Mouse (Mus musculus): ENCODE results near the gene Gm13272.
"Not testable (repeated sequence)": the region's sequence is repeated elsewhere in the genome, so short reads cannot be mapped to it uniquely, and the experiment has no call there.

DNA sequence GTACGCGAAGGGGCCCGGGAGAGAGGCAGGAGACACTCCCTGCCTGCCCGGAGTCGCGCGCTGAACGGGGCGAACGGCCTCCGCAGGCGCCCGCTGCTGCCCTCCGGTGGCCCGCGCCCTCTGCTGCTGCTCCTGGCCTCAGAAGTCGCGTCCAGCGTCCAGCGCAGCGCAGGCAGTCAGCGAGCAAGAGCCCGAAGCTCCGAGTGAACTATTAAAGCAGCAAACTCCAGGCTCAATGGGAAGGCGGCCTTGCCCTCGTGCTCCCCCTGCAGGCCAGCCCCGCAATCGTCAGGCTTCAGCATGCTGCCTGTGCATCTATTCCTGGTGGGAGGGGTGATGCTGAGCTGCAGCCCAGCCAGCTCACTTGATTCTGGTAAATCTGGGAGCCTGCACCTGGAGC, 11.6 kb downstream of the Gm13272 start, which contains the start of gene Gm13278:
- not testable (repeated sequence) for TF ChIP-seq MYOD1 (IDR thresholded peaks at IDR 0.05; ENCODE audit: control insufficient read depth in 1 of 3, insufficient read length in 2 of 3, low read depth in 2 of 3); CEBPB (IDR thresholded peaks at IDR 0.05; ENCODE audit: insufficient read depth, poor library complexity, severe bottlenecking); POLR2A (IDR thresholded peaks at IDR 0.05; ENCODE audit: insufficient read length, low read depth); MAX (IDR thresholded peaks at IDR 0.05; ENCODE audit: low read depth); MYOG (IDR thresholded peaks at IDR 0.05; ENCODE audit: control insufficient read depth in 1 of 3, insufficient read depth in 1 of 3, insufficient read length in 2 of 3, low read depth in 2 of 3); E2F4 (IDR thresholded peaks at IDR 0.05; ENCODE audit: insufficient read depth); USF1 (IDR thresholded peaks at IDR 0.05; ENCODE audit: low read depth); POLR2AphosphoS2 (IDR thresholded peaks at IDR 0.05; ENCODE audit: insufficient read length, low read depth); TCF3 (IDR thresholded peaks at IDR 0.05; ENCODE audit: insufficient read length, low read depth); REST (IDR thresholded peaks at IDR 0.05; ENCODE audit: insufficient read depth, insufficient read length)

Data from myocyte (in vitro differentiated cells).